Comparison of ENCODE assay signal across 10 mouse cellular contexts in the genomic region with DNA sequence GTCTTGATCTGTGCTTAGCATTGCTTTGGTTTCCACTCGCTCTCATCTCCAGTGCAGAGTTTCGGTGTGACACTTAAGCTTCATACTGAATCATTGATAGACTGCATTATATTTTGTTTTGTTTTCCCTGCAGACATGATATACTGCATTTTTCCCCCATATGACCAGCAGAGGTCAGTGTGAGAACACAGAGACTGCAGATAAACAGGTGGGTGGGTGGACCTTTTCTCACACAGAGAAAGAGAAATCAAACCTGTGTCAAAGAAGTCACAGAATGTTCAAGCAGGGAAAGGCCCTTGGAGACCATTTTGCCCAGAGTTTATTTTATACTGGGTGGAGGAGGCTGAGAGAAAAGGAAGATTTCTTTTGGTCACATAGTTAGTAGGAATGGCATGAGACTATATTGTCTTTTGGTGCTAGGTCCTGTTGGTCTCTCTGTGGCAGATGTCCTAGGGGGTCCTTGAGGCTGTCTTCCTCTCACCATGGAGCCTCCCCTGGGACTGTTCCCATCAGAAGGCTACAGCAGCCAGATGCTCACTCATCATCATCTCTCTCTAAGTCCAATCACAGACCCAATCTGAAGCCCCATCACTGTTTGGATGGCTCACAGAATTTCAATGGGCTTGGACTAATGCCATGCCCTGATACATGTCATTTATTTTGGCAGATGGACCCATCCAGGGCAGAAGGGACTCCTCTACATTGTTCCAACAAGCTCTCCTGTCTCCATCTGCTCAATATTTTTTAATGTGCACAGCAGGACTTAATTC.
DNase-seq lines count a peak whose midpoint lies in the region; ATAC-seq and TF ChIP-seq lines count a peak whose summit lies in the region.
"Had no signal": no experiment of that assay in that cellular context is flagged by ENCODE, and none has a peak within 500 bp of the region (broad histone marks: within the 10 kb centered on the region; RNA-seq: fewer than 3 reads in every experiment).

No protein-coding gene starts in this region.

- H3K36me3 ChIP-seq in hindbrain, embryonic 11.5 days (ENCODE audit: control insufficient read depth, insufficient read depth, low read length), result no peaks in the 10 kb centered on the region
- no peaks in the 10 kb centered on the region for H3K36me3 ChIP-seq in hindbrain, embryonic 12.5 days
- H3K36me3 ChIP-seq in forebrain, postnatal 0 days (ENCODE audit: insufficient read depth), result no peaks in the 10 kb centered on the region
- H3K36me3 ChIP-seq: hindbrain, embryonic 15.5 days; midbrain, embryonic 12.5 days had no signal

- no peaks in the 10 kb centered on the region; the same call in 1 of the 2 replicates for H3K27me3 ChIP-seq in hindbrain, embryonic 11.5 days (ENCODE audit: control insufficient read depth, insufficient read depth, low read length)
- peaks cover 34% of the 10 kb centered on the region for H3K27me3 ChIP-seq in hindbrain, embryonic 12.5 days
- H3K27me3 ChIP-seq in forebrain, postnatal 0 days (ENCODE audit: insufficient read depth, low read length), result no peaks in the 10 kb centered on the region

- 60% methylated on average over 2 of the region's 2 CpGs for WGBS in hindbrain, embryonic 11.5 days
- 60% methylated on average over 2 of the region's 2 CpGs for WGBS in hindbrain, embryonic 12.5 days
- WGBS in forebrain, postnatal 0 days, result 66% methylated on average over 2 of the region's 2 CpGs

- H3K27ac ChIP-seq in hindbrain, embryonic 11.5 days (ENCODE audit: low read depth, low read length), result no peak overlapping the region
- no peak overlapping the region for H3K27ac ChIP-seq in hindbrain, embryonic 12.5 days
- H3K27ac ChIP-seq in forebrain, postnatal 0 days (ENCODE audit: low read depth, low read length), result no peak overlapping the region
- H3K27ac ChIP-seq: hindbrain, embryonic 15.5 days; midbrain, embryonic 12.5 days had no signal

- TF ChIP-seq CTCF in forebrain, postnatal 0 days (IDR thresholded peaks at IDR 0.05; ENCODE audit: low read depth), result peak; percentile 63

- no peaks in the 10 kb centered on the region for H3K4me1 ChIP-seq in hindbrain, embryonic 11.5 days (replicated peaks; ENCODE audit: control insufficient read depth, insufficient read depth, low read length)
- no peaks in the 10 kb centered on the region for H3K4me1 ChIP-seq in hindbrain, embryonic 12.5 days
- H3K4me1 ChIP-seq in forebrain, postnatal 0 days (ENCODE audit: insufficient read depth), result no peaks in the 10 kb centered on the region
- H3K4me1 ChIP-seq: hindbrain, embryonic 15.5 days; midbrain, embryonic 12.5 days had no signal

- H3K4me3 ChIP-seq in hindbrain, embryonic 11.5 days (ENCODE audit: low read depth, low read length), result no peak overlapping the region
- H3K4me3 ChIP-seq in hindbrain, embryonic 12.5 days, result no peak overlapping the region
- no peak overlapping the region for H3K4me3 ChIP-seq in forebrain, postnatal 0 days (ENCODE audit: low read depth, low read length)
- H3K4me3 ChIP-seq: hindbrain, embryonic 15.5 days; midbrain, embryonic 12.5 days had no signal

- ATAC-seq in hindbrain, embryonic 11.5 days (ENCODE audit: low FRiP score), result no peak
- no peak for ATAC-seq in hindbrain, embryonic 12.5 days (ENCODE audit: low FRiP score)
- no peak for ATAC-seq in forebrain, postnatal 0 days

- DNase-seq in hindbrain, embryonic 11.5 days (ENCODE audit: low spot score), result peak; percentile 22
- peak; percentile 20 for DNase-seq in urinary bladder, postnatal 14 days (ENCODE audit: low spot score)
- DNase-seq in urinary bladder, adult 18-20 months (ENCODE audit: low spot score in 2 of 2), result no peak
- DNase-seq in forebrain, postnatal 0 days, result peak; percentile 29
- DNase-seq in mesoderm, embryonic 11.5 days (ENCODE audit: low read depth, low spot score), result peak; percentile 19
- DNase-seq in frontal cortex, postnatal 25 days (ENCODE audit: low spot score in 2 of 2), result no peak
- no peak for DNase-seq in gastrocnemius, adult 8-10 months (ENCODE audit: low spot score in 2 of 2)

- no peaks in the 10 kb centered on the region for H3K9me3 ChIP-seq in hindbrain, embryonic 11.5 days (ENCODE audit: control insufficient read depth, low read length)
- H3K9me3 ChIP-seq in hindbrain, embryonic 12.5 days (replicated peaks), result no peaks in the 10 kb centered on the region
- H3K9me3 ChIP-seq in forebrain, postnatal 0 days (ENCODE audit: low read length), result no peaks in the 10 kb centered on the region
- H3K9me3 ChIP-seq: hindbrain, embryonic 15.5 days; midbrain, embryonic 12.5 days had no signal

- no peak overlapping the region for H3K9ac ChIP-seq in hindbrain, embryonic 11.5 days (ENCODE audit: low read depth, low read length)
- no peak overlapping the region for H3K9ac ChIP-seq in hindbrain, embryonic 12.5 days
- H3K9ac ChIP-seq in forebrain, postnatal 0 days, result no peak overlapping the region
- H3K9ac ChIP-seq: hindbrain, embryonic 15.5 days; midbrain, embryonic 12.5 days had no signal

- H3K4me2 ChIP-seq in hindbrain, embryonic 11.5 days (replicated peaks; ENCODE audit: low read depth, low read length), result no peak overlapping the region
- H3K4me2 ChIP-seq in hindbrain, embryonic 12.5 days (replicated peaks), result no peak overlapping the region
- H3K4me2 ChIP-seq in forebrain, postnatal 0 days (ENCODE audit: low read depth), result no peak overlapping the region
- H3K4me2 ChIP-seq: hindbrain, embryonic 15.5 days; midbrain, embryonic 12.5 days had no signal

Comparison
In these comparisons a context has a peak if more than half of its experiments do, and no peak if none do; other contexts are left out.
1. DNase-seq: peak in hindbrain, embryonic 11.5 days (single experiment), urinary bladder, postnatal 14 days (single experiment), forebrain, postnatal 0 days (single experiment) and mesoderm, embryonic 11.5 days (single experiment); none in urinary bladder, adult 18-20 months (0 of 2), frontal cortex, postnatal 25 days (0 of 2) and gastrocnemius, adult 8-10 months (0 of 2).